Mouse (Mus musculus) CH12.LX (cell line): ENCODE data around the gene Tbc1d9. TPM values are rescaled to one million over a fixed set of nuclear protein-coding genes. Genes with fewer than 3 reads are reported as not detected.

Source experiments
- DNase-seq: peaks from one replicate; pipeline ENCODE4 v3.0.0-alpha.2; 2013; ENCODE audit errors: extremely low read depth
- H3K27ac ChIP-seq: 2 replicates; pipeline ENCODE4 v1.5.1; 2012; ENCODE audit warnings: low read depth, mild to moderate bottlenecking, control low read depth, moderate library complexity; ENCODE audit not compliant: insufficient read depth
- H3K27me3 ChIP-seq: replicated peaks from 2 replicates; pipeline ENCODE3; 2012; ENCODE audit warnings: inconsistent platforms
- H3K36me3 ChIP-seq, 2 experiments: replicated peaks in 1 of 2; 2 replicates each; pipeline versions ENCODE3 to v1.6.1; 2012; ENCODE audit warnings: inconsistent platforms in 1 of 2, low read length in 1 of 2, mild to moderate bottlenecking in 1 of 2, mixed read lengths in 1 of 2, moderate library complexity in 1 of 2; ENCODE audit not compliant: control insufficient read depth in 1 of 2, insufficient read depth in 1 of 2
- H3K4me1 ChIP-seq, 2 experiments: 2 replicates each; pipeline ENCODE4 v1.6.1; 2012; ENCODE audit warnings: inconsistent platforms in 1 of 2, moderate library complexity in 1 of 2; ENCODE audit not compliant: insufficient read depth in 2 of 2, control insufficient read depth in 1 of 2
- H3K4me2 ChIP-seq: 2 replicates; pipeline ENCODE4 v1.6.1; 2012; ENCODE audit warnings: low read depth, mild to moderate bottlenecking, control low read depth; ENCODE audit not compliant: poor library complexity, insufficient read depth, severe bottlenecking
- H3K4me3 ChIP-seq, 3 experiments: fragments of 150-350 bp in 1 of 3; sonication (generic) in 1 of 3; replicated peaks in 1 of 3; 2 replicates each; pipeline versions ENCODE3 to v1.5.1; 2011 to 2012; ENCODE audit warnings: low read depth in 2 of 3, low read length in 2 of 3, mild to moderate bottlenecking in 2 of 3, moderate library complexity in 2 of 3, control low read depth in 1 of 3, improper control_type of control experiment in 1 of 3, inconsistent platforms in 1 of 3, mixed read lengths in 1 of 3; ENCODE audit not compliant: poor library complexity in 1 of 3
- H3K79me2 ChIP-seq: replicated peaks from 2 replicates; pipeline ENCODE4 v1.6.1; 2012; ENCODE audit warnings: mild to moderate bottlenecking, moderate library complexity; ENCODE audit not compliant: control insufficient read depth, poor library complexity, insufficient read depth, severe bottlenecking; ENCODE audit errors: extremely low read depth
- H3K9ac ChIP-seq: 2 replicates; pipeline ENCODE4 v1.6.1; 2012; ENCODE audit warnings: low read depth, mild to moderate bottlenecking, control low read depth, moderate library complexity; ENCODE audit not compliant: insufficient read depth
- H3K9me3 ChIP-seq: replicated peaks from 2 replicates; pipeline ENCODE3; 2012; ENCODE audit warnings: low read length, inconsistent platforms, mixed read lengths
- BHLHE40 ChIP-seq: IDR thresholded peaks from 2 replicates; pipeline ENCODE4 v1.6.1; 2011; ENCODE audit warnings: mild to moderate bottlenecking, low read depth, low read length, improper control_type of control experiment
- CHD1 ChIP-seq: IDR thresholded peaks from 2 replicates; pipeline ENCODE4 v1.6.1; 2012; ENCODE audit warnings: low read depth, low read length, improper control_type of control experiment, inconsistent platforms
- CTCF ChIP-seq, 2 experiments: IDR thresholded peaks in 1 of 2; conservative IDR thresholded peaks in 1 of 2; 2 replicates each; pipeline ENCODE4 v1.5.1; 2011 to 2012; ENCODE audit warnings: low read depth in 2 of 2, low read length in 2 of 2, improper control_type of control experiment in 1 of 2, inconsistent platforms in 1 of 2, mild to moderate bottlenecking in 1 of 2, moderate library complexity in 1 of 2
- ETS1 ChIP-seq: conservative IDR thresholded peaks from 2 replicates; pipeline ENCODE4 v1.6.1; 2012; ENCODE audit warnings: low read depth, mild to moderate bottlenecking, inconsistent platforms, low read length, improper control_type of control experiment, moderate library complexity
- GABPA ChIP-seq: IDR thresholded peaks from 2 replicates; pipeline ENCODE4 v1.6.1; 2012; ENCODE audit warnings: low read depth, low read length, improper control_type of control experiment, inconsistent platforms; ENCODE audit not compliant: insufficient replicate concordance
- HCFC1 ChIP-seq: IDR thresholded peaks from 2 replicates; pipeline ENCODE4 v1.6.1; 2012; ENCODE audit warnings: low read depth, mild to moderate bottlenecking, inconsistent platforms, low read length, improper control_type of control experiment
- IRF4 ChIP-seq: IDR thresholded peaks from 2 replicates; pipeline ENCODE4 v1.6.1; 2014; ENCODE audit warnings: low read depth, mild to moderate bottlenecking, inconsistent platforms, low read length, improper control_type of control experiment
- JUN ChIP-seq: IDR thresholded peaks from 2 replicates; pipeline ENCODE4 v1.6.1; 2011; ENCODE audit warnings: low read depth, mild to moderate bottlenecking, low read length, improper control_type of control experiment, moderate library complexity; ENCODE audit not compliant: insufficient read depth
- JUND ChIP-seq: conservative IDR thresholded peaks from 2 replicates; pipeline ENCODE4 v1.6.1; 2011; ENCODE audit warnings: low read depth, low read length, improper control_type of control experiment
- KAT2A ChIP-seq: IDR thresholded peaks from 2 replicates; pipeline ENCODE4 v1.6.1; 2012; ENCODE audit warnings: low read length, improper control_type of control experiment, inconsistent platforms; ENCODE audit not compliant: insufficient replicate concordance
- MAFK ChIP-seq: IDR thresholded peaks from 2 replicates; pipeline ENCODE4 v1.6.1; 2011; ENCODE audit warnings: low read length, improper control_type of control experiment; ENCODE audit not compliant: insufficient replicate concordance
- MAZ ChIP-seq: IDR thresholded peaks from 2 replicates; pipeline ENCODE4 v1.6.1; 2012; ENCODE audit warnings: low read depth, mild to moderate bottlenecking, inconsistent platforms, low read length, improper control_type of control experiment, moderate library complexity
- MXI1 ChIP-seq: IDR thresholded peaks from 2 replicates; pipeline ENCODE4 v1.6.1; 2011; ENCODE audit warnings: mild to moderate bottlenecking, low read depth, low read length, improper control_type of control experiment
- MYC ChIP-seq: IDR thresholded peaks from 2 replicates; pipeline ENCODE4 v1.6.1; 2011; ENCODE audit warnings: low read depth, mild to moderate bottlenecking, improper control_type of control experiment, low read length
- NELFE ChIP-seq: IDR thresholded peaks from 2 replicates; pipeline ENCODE4 v1.6.1; 2011; ENCODE audit warnings: low read depth, low read length, improper control_type of control experiment
- NRF1 ChIP-seq: IDR thresholded peaks from 2 replicates; pipeline ENCODE4 v1.6.1; 2014; ENCODE audit warnings: low read depth, mild to moderate bottlenecking, inconsistent platforms, low read length, improper control_type of control experiment, moderate library complexity
- POLR2A ChIP-seq: IDR thresholded peaks from 2 replicates; pipeline ENCODE4 v1.6.1; 2011; ENCODE audit warnings: low read depth, mild to moderate bottlenecking, improper control_type of control experiment, low read length
- RAD21 ChIP-seq: IDR thresholded peaks from 2 replicates; pipeline ENCODE4 v1.6.1; 2011; ENCODE audit warnings: low read depth, mild to moderate bottlenecking, low read length, improper control_type of control experiment, moderate library complexity
- RCOR1 ChIP-seq: conservative IDR thresholded peaks from 2 replicates; pipeline ENCODE4 v1.6.1; 2012; ENCODE audit warnings: low read depth, mild to moderate bottlenecking, inconsistent platforms, low read length, improper control_type of control experiment
- SIN3A ChIP-seq: IDR thresholded peaks from 2 replicates; pipeline ENCODE4 v1.6.1; 2012; ENCODE audit warnings: low read length, improper control_type of control experiment, inconsistent platforms
- SMC3 ChIP-seq: IDR thresholded peaks from 2 replicates; pipeline ENCODE4 v1.6.1; 2011; ENCODE audit warnings: low read depth, low read length, improper control_type of control experiment
- TCF12 ChIP-seq: IDR thresholded peaks from 2 replicates; pipeline ENCODE4 v1.6.1; 2014; ENCODE audit warnings: low read depth, mild to moderate bottlenecking, inconsistent platforms, low read length, improper control_type of control experiment
- USF1 ChIP-seq: IDR thresholded peaks from 2 replicates; pipeline ENCODE4 v1.6.1; 2014; ENCODE audit warnings: low read depth, mild to moderate bottlenecking, inconsistent platforms, low read length, improper control_type of control experiment
- USF2 ChIP-seq: conservative IDR thresholded peaks from 2 replicates; pipeline ENCODE4 v1.6.1; 2011; ENCODE audit warnings: low read depth, low read length, improper control_type of control experiment
- ZKSCAN1 ChIP-seq: IDR thresholded peaks from 2 replicates; pipeline ENCODE4 v1.6.1; 2012; ENCODE audit warnings: low read depth, inconsistent platforms, low read length, improper control_type of control experiment, borderline replicate concordance
- ZMIZ1 ChIP-seq: IDR thresholded peaks from 2 replicates; pipeline ENCODE4 v1.6.1; 2012; ENCODE audit warnings: low read depth, mild to moderate bottlenecking, inconsistent platforms, low read length, improper control_type of control experiment
- ZNF384 ChIP-seq: IDR thresholded peaks from 2 replicates; pipeline ENCODE4 v1.6.1; 2012; ENCODE audit warnings: low read depth, low read length, improper control_type of control experiment, inconsistent platforms
- dilution Hi-C: fragments of 300-500 bp; cut with MboI; formaldehyde crosslinking; loops from 2 replicates; pipeline ENCODE4 v1.14.3; 2020; ENCODE audit warnings: low sequenced_read_pairs; ENCODE audit not compliant: extremely low pct_unique_long_range_greater_than_20kb, extremely low pct_ligation_motif_present
- in situ Hi-C: fragments of 300-500 bp; cut with MboI; formaldehyde crosslinking; loops from 3 replicates; pipeline ENCODE4 v1.14.3; 2019; ENCODE audit warnings: low sequenced_read_pairs, low pct_ligation_motif_present, low pct_unique_long_range_greater_than_20kb, mixed read lengths
- polyA plus RNA-seq: library from polyadenylated mRNA; unstranded; fragments of >175 nt; gene quantifications from 2 replicates; pipeline ENCODE4 v1.2.1, GENCODE M21; 2012; ENCODE audit warnings: low read depth; ENCODE audit not compliant: insufficient read length
- total RNA-seq, 2 experiments: library from RNA; depleted of rRNA; stranded (reverse); fragments of 300-350 nt in 1 of 2; fragments of >200 nt in 1 of 2; gene quantifications; 2 replicates each; pipeline ENCODE4 v1.2.3; 2012 to 2014

Gene Tbc1d9
- total and polyA plus RNA-seq, 3 experiments, result 1.3 to 5.0 (median 1.6) TPM

GRCm38 (mm10) chr8:83181851-83182482 is 16.8 kb downstream of the Tbc1d9 start:
- H3K27ac ChIP-seq, result no peak overlapping the region
- no peak for TF ChIP-seq CHD1
- TF ChIP-seq MXI1, result no peak
- no peak for TF ChIP-seq RCOR1
- no peak for TF ChIP-seq ZKSCAN1
- TF ChIP-seq ZNF384, result no peak
- no peak for TF ChIP-seq SMC3
- TF ChIP-seq KAT2A, result no peak
- TF ChIP-seq NRF1, result no peak
- no peak for TF ChIP-seq SIN3A
- no peak for TF ChIP-seq BHLHE40
- no peak for TF ChIP-seq JUN
- TF ChIP-seq MYC, result no peak
- TF ChIP-seq TCF12, result no peak
- TF ChIP-seq USF1, result no peak
- no peak for TF ChIP-seq RAD21
- no peak for TF ChIP-seq POLR2A
- no peak for TF ChIP-seq HCFC1
- no peak for TF ChIP-seq CTCF (conservative IDR thresholded peaks at IDR 0.05 in 1 of 2, IDR thresholded peaks at IDR 0.05 in 1 of 2; ENCODE audit: low read depth in 2 of 2, low read length in 2 of 2)
- TF ChIP-seq MAFK, result no peak
- dilution Hi-C loops, result no loop called here
- H3K27me3 ChIP-seq, result no peaks in the 10 kb centered on the region
- no peak overlapping the region for H3K9ac ChIP-seq
- DNase-seq, result no peak
- in situ Hi-C loops, result loop anchor here (10.0 kb wide), 1 partner anchor 317 kb away; the partner anchor contains the start of gene Rnf150
- peaks cover 0 to 13% of the 10 kb centered on the region in 2 experiments; a peak in 3 of 4 replicates for H3K4me1 ChIP-seq
- H3K9me3 ChIP-seq, result no peaks in the 10 kb centered on the region
- no peak overlapping the region for H3K4me3 ChIP-seq
- H3K36me3 ChIP-seq, result no peaks in the 10 kb centered on the region
- no peaks in the 10 kb centered on the region for H3K79me2 ChIP-seq
- no peak overlapping the region for H3K4me2 ChIP-seq

DNA sequence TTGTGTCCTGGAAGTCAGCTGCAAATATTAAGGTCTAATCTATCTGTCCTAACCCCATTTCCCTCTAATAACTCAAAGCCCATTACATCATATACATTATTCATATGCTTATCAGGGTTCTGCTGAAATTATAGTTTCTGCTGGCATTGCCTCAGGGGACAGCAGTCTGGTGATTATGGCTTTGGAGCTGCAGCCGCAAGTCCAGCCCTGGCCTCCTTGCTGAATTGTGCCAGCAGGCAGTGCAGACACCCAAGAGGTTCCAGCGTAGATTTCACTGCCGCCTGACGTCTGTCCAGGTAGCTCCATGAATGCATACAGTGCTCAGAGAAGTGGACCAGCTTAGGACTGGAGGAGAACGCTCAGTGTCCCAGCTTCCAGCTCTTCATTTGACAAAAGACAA is 17.6 kb downstream of the Tbc1d9 start:
- DNase-seq, result no peak
- Histone ChIP-seq H3K4me3 (no peak overlapping the region), H3K9me3 (no peaks in the 10 kb centered on the region), H3K27ac (no peak overlapping the region), H3K9ac (no peak overlapping the region), H3K4me2 (no peak overlapping the region), H3K79me2 (no peaks in the 10 kb centered on the region), H3K27me3 (no peaks in the 10 kb centered on the region), H3K36me3 (no peaks in the 10 kb centered on the region), H3K4me1 (peaks cover 0 to 8% of the 10 kb centered on the region in 2 experiments; a peak in 3 of 4 replicates)
- dilution Hi-C loops (no loop called here), in situ Hi-C loops (loop anchor here (10.0 kb wide), 1 partner anchor 318 kb away; the partner anchor contains the start of gene Rnf150)
- TF ChIP-seq NRF1 (no peak), GABPA (no peak), IRF4 (no peak), RAD21 (no peak), POLR2A (no peak), USF2 (no peak), ETS1 (no peak), MAZ (no peak), NELFE (no peak), BHLHE40 (no peak), JUND (no peak), ZMIZ1 (no peak)
